Mouse (Mus musculus) olfactory bulb, adult 2 months (tissue): ENCODE results near the gene Ormdl3. TPM values are rescaled to one million over a fixed set of nuclear protein-coding genes. Genes with fewer than 3 reads are reported as not detected.

Experiments used
- H3K27ac ChIP-seq: fragments of 200-500 bp; 2 replicates; pipeline ENCODE4 v1.5.1; 2012; ENCODE audit warnings: low read depth, low read length; ENCODE audit not compliant: insufficient read depth
- H3K4me1 ChIP-seq: fragments of 200-500 bp; 2 replicates; pipeline ENCODE4 v1.6.1; 2012; ENCODE audit warnings: low read length; ENCODE audit not compliant: control insufficient read depth, insufficient read depth
- H3K4me3 ChIP-seq: fragments of 200-500 bp; 2 replicates; pipeline ENCODE4 v1.5.1; 2012; ENCODE audit warnings: mild to moderate bottlenecking, low read depth, low read length, moderate library complexity; ENCODE audit not compliant: insufficient read depth
- CTCF ChIP-seq: fragments of 200-500 bp; IDR thresholded peaks from 2 replicates; pipeline ENCODE4 v1.5.1; 2012; ENCODE audit warnings: low read depth, mild to moderate bottlenecking, low read length, moderate library complexity; ENCODE audit not compliant: insufficient read depth
- POLR2A ChIP-seq: fragments of 200-500 bp; IDR thresholded peaks from 2 replicates; pipeline ENCODE4 v1.6.1; 2012; ENCODE audit warnings: mild to moderate bottlenecking, low read depth, low read length, moderate library complexity; ENCODE audit not compliant: insufficient read depth
- WGBS: fragments of 180-500 bp; shearing (Covaris S2); methylation state at CpG from one replicate; pipeline ENCODE4 v1.1.7; 2018; 5-methylcytosine and 5-hydroxymethylcytosine counted together
- polyA plus RNA-seq: library from polyadenylated mRNA; stranded (reverse); fragments of >200 nt; gene quantifications from 2 replicates; pipeline ENCODE4 v1.2.4, GENCODE M21; 2012; ENCODE audit warnings: low replicate concordance; ENCODE audit not compliant: missing spikeins, insufficient read depth, insufficient read length

The Ormdl3 gene
- polyA plus RNA-seq, 1 experiment = not detected

DNA sequence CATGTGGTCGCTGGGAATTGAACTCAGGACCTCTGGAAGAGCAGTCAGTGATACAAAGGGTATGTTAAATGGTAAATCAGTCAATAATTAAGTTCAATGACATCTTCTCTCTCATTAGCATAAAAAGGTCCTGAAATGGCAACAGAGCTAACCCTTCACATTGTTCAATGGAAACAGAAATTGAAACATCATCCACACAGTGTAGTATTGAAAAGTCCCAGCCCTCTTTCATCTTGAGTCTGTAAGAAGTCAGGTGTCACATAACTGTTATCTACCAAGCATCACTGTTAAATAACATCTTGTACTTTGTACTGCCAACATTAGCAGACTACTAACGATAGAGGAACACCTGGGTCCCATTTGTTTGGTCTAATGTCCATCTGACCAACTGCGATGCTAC, 24.1 kb downstream of the Ormdl3 start:
- H3K4me1 ChIP-seq = 0 out of 2 replicates have a peak, but pooled peaks cover 2% of the 10 kb centered on the region
- 91% methylated on average over 3 of the region's 3 CpGs for WGBS
- no peak overlapping the region for H3K4me3 ChIP-seq
- H3K27ac ChIP-seq = no peak overlapping the region
- TF ChIP-seq POLR2A = no peak
- no peak for TF ChIP-seq CTCF

DNA sequence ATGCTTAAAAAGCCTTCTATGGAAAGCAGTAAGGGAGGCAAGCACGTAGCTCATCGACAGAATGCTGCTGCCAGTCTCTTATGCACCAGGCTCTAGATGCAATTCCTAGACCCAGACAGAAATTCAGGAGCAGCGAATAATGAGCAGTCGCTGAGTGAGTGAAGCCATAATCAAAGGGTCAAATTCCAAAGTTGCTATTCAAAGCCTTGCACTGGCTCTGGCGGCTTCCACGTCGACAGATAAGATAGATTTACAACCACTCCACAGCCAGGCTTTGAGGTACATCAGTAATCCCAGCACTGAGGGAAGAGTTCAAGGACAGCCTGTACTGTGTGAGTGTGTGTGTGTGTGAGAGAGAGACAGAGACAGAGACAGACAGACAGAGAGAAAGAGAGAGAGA, 26.2 kb downstream of the Ormdl3 start:
- 0 out of 2 replicates have a peak, but pooled peaks cover 2% of the 10 kb centered on the region for H3K4me1 ChIP-seq
- no peak overlapping the region for H3K4me3 ChIP-seq
- no peak overlapping the region for H3K27ac ChIP-seq
- TF ChIP-seq POLR2A = no peak
- TF ChIP-seq CTCF = no peak
- WGBS = 28% methylated on average over 7 of the region's 7 CpGs

DNA sequence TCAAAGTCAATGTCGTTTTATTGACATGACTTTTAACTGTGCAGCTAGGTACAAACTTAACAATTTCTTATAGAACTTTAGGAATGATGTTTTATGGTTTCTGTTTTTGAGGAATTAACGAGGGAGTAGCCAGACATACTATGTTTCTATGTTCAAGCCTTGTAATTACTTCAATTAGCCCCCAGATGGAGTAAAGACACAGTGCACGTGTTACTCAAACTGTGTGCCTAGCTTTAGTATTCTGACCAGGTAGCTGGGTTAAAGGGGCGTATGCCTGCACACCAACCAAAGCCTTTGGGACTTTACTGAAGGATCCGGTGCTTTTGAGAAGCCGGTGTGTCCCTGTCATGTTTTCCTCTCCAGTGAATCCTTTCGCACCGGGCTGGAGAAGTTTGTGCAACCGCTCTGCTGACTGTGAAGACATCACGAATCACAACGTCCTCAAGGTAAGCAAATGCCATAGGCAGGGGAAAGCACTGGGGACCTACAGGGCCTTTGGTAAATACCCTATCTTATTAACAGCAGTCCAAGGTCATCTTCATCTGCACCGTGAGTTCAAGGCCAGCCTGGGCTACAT, 32.0 kb downstream of the Ormdl3 start:
- TF ChIP-seq POLR2A (no peak), CTCF (no peak)
- H3K4me1 ChIP-seq = peaks cover 7% of the 10 kb centered on the region
- 50% methylated on average over 12 of the region's 12 CpGs for WGBS
- no peak overlapping the region for H3K4me3 ChIP-seq
- H3K27ac ChIP-seq = no peak overlapping the region

DNA sequence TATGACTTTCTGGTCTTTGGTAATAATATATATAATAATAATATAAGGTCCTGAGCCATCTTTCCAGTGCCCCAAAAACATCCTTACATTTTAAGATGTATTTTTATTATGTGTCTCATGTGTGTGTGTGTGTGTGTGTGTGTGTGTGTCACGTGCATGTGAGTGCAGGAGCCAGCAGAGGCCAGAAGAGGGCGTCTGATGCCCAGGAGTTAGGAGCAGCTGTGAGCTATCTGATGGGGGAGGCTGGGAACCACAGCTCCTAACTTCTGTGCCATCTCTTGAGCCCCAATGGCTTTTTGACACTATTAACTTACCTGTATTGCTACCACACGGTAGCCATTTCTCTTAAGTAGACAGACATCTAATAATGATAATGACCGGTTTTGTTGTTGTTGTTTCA, 33.2 kb downstream of the Ormdl3 start:
- no peak for TF ChIP-seq CTCF
- H3K27ac ChIP-seq = no peak overlapping the region
- no peak overlapping the region for H3K4me3 ChIP-seq
- WGBS = 89% methylated on average over 4 of the region's 4 CpGs
- peaks cover 7% of the 10 kb centered on the region for H3K4me1 ChIP-seq

DNA sequence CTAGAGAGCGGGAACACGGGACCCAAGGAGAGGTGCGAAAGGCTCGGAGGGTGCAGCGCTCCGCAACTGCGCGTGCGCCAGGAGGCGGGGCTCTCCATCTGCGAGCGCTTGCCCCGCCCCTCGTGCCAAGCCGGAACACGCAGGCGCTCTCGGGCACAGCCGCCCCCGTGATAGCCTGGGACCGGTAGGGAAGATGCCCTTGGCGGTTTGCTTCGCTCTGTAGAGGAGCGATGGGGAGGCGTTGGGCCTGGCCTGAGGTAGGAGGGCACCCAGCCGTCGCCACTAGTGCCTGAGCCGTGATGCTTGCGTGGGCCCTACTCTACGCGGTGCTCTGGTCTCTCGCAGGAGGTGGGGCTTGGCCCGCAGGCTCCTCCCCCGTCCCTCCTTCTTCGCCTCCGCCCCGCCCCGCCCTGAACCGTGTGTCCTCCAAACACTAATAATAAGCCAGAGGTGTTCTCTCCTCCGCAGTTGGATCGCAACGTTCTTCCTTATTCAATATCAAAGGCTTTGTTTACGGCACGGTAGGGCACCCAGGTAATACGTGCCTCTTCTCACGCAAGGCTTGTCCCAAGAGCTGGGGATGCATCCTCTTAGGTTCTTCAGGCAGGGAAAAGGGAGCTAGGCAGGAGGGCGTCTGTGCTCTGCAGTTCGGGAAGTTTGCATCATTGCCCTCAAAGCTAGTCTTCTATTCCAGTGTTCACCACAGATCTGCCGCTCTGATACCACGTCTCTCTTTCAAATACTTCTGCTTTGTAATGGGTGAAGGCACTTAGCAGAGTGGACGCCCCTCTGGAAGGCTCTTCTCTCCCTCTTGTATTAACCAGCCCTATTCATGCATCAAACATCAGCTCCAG, 36.0 kb downstream of the Ormdl3 start, which contains the start of gene Zpbp2:
TSS of gene Zpbp2 (plus strand) at position 123 of the 854 bp plus-strand sequence.
- Histone ChIP-seq H3K27ac (peak within 1 kb of the TSS; percentile 92), H3K4me3 (peak within 1 kb of the TSS; percentile 71), H3K4me1 (peaks cover 7% of the 10 kb centered on the region)
- TF ChIP-seq POLR2A = peak; percentile 58; the same call in 1 of the 2 replicates
- TF ChIP-seq CTCF = no peak
- 1% methylated on average over 51 of the region's 51 CpGs for WGBS

DNA sequence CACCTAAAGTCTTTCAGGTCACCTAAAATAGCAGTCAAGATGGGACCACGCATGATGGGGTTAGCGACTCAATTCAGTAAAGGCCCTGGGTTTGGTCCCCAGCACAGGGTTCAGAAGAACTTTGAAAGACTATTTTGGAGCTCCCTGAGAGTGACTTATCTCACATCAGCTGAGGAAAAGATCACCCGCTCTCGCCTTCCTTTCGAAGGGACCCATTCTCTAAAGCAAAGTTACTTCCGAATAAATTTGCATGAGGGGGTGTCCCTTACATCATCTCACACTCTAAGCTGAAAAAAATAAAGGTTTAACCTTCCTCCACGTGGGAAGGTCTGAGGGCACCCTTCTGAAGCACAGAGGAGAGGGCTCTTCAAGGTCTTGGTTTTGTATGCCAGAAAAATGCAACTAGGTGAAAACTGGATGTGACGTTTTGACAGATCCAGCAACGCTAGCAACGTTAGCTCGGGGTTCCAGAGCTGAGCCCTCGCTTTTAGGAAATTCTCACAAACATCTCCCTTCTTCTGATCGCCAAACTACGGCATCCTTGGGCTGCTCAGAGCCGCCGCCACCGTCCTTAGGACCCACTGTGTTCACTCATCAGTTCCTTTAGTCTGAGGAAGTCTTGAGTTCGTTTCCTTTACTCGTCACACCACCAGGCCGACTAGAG, 36.7 kb downstream of the Ormdl3 start:
- Histone ChIP-seq H3K4me1 (peaks cover 9% of the 10 kb centered on the region), H3K4me3 (peak overlapping the region; percentile 71), H3K27ac (no peak overlapping the region)
- WGBS = 19% methylated on average over 20 of the region's 20 CpGs
- TF ChIP-seq CTCF (no peak), POLR2A (no peak)

DNA sequence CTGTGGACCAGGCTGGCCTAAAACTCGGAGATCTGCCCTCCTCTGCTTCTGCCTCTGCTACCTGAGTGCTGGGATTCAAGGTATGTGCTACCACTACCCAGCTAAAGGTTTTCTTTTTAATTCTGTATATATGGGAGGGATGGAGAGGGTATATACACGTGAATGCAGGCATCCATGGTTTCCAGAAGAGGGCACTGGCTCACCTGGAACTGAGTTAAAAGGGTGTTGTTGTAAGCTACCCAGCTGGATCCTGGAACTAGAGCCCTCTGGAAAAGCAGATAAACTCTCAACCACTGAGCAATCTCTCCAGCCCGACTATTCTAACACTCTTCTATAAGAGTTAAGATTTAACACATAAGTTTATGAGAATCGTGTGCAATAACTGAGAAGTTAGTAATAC, 37.8 kb downstream of the Ormdl3 start:
- WGBS = 72% methylated on average over 4 of the region's 4 CpGs
- H3K27ac ChIP-seq = no peak overlapping the region
- H3K4me3 ChIP-seq = no peak overlapping the region
- peaks cover 9% of the 10 kb centered on the region for H3K4me1 ChIP-seq
- TF ChIP-seq CTCF (no peak), POLR2A (no peak)

DNA sequence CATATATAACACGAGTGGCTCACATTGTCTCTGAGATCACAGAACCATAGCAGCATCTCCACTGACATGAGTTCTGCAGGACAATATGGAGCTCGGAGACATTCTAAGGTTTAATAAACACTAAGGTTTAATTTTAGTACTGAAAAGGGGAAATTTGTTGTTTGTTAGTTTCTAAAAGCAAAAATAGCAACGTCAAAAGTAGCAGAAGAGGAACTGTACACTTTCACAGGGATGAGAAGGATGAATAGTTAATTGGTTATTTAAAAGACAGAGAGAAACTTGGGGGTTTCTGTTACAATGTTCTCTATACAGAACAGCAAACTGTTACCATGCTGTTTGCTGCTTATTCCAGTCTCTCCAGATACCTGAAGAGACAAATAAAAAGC, 39.9 kb downstream of the Ormdl3 start:
- H3K4me3 ChIP-seq = no peak overlapping the region
- TF ChIP-seq POLR2A (no peak), CTCF (no peak)
- WGBS = 53% methylated on average over 3 of the region's 3 CpGs
- H3K27ac ChIP-seq = no peak overlapping the region
- H3K4me1 ChIP-seq = peaks cover 9% of the 10 kb centered on the region

DNA sequence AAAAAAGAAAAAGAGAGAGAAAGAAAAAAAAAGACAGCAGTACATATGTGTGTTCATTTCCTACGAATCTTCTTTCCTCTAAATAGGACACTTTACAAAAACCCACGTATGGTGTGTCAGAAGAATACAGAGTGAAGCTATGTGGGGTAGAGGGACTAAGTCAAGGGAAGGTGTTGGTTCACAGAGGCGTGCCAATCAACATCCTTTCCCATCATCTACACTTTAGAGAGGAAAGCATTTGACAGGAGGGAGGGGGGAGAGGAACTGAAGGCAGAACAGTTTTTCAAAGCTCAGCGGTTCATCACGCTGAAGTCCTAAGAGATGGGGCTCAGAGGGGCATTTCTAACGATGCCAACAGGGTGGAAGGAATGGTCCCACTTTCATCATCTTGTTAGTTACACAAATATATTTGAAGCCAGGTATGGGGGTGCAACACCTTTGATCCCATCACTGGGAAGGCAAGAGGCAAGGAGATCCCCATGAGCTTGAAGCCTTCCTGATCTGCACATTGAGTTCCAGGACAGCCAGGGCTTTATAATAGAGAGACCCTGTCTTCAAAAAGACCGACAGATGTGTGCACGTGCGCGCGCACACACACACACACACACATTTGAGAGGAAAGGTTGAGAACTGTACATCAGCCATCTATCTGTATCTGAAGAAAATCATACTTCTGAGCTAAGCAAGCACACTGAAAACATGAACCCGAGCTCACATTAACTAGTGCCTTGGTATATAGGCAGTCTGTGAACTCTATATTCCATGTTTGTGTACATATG, 40.5 kb downstream of the Ormdl3 start:
- WGBS = 46% methylated on average over 12 of the region's 12 CpGs
- H3K27ac ChIP-seq = no peak overlapping the region
- H3K4me1 ChIP-seq = peaks cover 9% of the 10 kb centered on the region
- no peak for TF ChIP-seq POLR2A
- no peak for TF ChIP-seq CTCF
- no peak overlapping the region for H3K4me3 ChIP-seq
